Mouse (Mus musculus) left cerebral cortex, adult 18-20 months (tissue): ENCODE data around the gene Adamts13. TPM values are rescaled to one million over a fixed set of nuclear protein-coding genes. Genes with fewer than 3 reads are reported as not detected.

Experiments used
- DNase-seq, 2 experiments: peaks; one replicate each; pipeline ENCODE4 v3.0.0; 2021 to 2022; ENCODE audit warnings: low spot score in 2 of 2, mixed read lengths in 1 of 2
- total RNA-seq, 2 experiments: library from RNA; stranded (reverse); gene quantifications; 2 replicates each; pipeline ENCODE4 v1.2.3; 2021

The Adamts13 gene
- total RNA-seq, 2 experiments from 2014 or later, result 1.3 to 2.7 TPM

DNA sequence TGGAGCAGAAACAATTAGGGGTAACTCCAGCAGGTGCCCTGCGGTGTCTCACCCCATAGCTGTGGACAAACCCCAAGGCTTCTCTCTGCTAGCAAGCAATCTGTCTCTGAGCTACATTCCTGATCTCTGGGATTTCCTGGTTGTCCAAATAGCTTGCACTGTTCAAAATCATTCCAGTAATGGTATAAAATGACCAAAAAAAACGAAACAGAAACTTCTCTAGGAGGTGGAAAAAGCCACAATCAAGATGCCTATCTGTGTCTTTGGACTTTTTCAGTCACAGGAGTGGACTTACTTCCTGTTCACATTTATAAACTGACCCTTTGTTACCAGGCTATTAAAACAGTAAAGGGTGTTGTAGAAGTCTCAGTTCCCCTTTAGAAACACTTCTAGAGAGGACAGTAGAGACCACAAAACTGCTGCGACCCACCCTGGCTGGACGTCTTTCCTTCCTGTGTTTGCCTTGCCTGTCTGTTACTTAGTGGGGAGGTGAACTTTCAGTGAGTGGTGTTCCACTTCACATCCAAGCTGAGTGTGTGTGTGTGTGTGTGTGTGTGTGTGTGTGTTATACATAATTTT, 55.3 kb downstream of the Adamts13 start:
- DNase-seq, result no peak

DNA sequence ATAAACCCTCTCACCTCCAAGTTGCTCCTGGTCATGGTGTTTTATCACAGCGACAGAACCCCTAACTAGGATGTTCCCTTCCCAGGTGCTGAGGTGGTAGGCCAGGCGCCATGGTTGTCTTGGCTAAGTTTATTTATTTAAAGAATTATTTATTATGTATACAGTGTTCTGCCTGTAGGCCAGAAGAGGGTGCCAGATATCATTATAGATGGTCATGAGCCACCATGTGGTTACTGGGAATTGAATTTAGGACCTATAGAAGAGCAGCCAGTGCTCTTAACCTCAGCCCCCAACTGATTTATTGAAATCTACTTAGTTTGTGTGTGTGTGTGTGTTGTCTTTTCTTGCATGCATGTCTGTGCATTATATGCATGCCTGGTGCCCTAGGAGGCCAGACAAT, 59.1 kb downstream of the Adamts13 start:
- DNase-seq, result no peak

DNA sequence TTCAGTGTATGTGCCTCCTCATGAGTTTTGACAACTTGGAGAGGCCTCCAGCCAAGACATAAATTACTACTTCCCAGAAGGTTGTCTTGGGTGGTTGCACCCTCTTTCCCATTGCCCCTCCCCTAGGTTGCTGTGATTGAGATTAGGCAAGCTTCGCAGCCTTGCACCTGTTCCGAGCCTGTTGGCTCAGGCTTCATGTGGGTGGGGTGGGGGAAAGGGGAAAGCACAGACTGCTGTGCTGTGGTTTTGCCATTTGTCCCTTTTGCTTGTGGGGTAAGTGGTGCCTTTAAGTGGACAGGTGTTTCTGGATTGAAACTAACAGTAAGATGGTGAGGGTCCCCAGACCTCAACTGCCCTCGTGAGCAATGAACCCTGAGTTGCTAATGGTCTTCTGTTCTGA, 62.8 kb downstream of the Adamts13 start:
- no peak for DNase-seq

DNA sequence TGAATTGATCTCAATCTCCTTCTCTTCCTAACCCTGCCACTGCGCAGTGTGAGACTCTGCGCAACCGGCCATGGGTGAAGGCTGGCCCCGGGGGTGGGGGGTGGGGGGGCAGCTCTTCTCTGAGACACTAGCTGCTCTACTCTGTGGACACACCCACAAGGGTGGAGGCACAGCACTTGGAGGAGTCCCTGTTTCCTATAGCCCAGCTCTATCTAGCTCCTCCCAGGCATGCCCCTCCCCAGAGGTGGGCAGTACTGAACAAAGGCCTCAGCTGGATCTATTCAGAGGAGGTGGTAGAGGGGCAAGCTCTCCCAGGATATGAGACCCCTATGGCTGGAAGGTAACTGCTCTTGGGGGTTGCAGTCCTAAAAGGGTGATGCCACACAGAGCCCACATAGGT, 63.8 kb downstream of the Adamts13 start:
- no peak for DNase-seq

DNA sequence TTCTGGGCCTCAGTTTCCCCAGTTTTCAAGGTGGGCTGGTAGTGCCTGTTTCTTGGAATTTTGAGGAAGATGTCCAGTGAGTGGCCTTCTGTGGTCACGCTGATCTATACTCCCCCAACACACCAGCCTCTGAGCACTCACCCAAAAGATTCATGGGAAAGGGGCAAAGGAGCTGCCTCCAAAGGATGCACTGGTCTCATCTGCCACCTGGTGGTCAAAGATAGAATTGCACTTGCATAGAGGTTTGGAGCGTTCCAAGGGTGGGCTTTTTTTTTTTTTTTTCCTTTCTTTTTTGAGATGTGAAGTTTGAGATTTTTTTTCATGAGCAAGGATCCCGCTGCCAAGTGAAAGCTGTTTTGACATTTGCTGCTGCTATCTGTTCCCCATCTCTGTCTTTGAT, 65.4 kb downstream of the Adamts13 start:
- DNase-seq, result peak in 1 of 2 experiments; percentile 82

DNA sequence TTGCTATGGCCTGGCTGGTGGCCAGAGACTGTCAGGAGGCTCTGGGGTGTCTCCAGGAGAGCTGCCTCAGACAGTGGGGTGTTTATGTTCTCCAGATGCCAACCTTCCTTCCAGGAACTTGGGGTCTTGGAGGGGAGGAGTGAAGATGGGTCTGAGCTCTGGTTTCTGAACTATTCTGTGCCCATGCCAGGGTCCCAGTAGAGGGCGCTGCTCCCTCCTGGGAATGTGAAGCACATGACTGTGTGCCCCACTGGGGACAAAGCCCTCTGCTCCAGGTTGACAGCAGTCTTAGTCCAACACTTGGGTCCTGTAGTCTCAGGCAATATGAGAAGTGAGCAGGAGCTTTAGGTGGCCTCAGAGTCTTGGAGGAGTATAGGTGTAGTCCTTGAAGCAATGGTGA, 66.1 kb downstream of the Adamts13 start:
- no peak for DNase-seq

DNA sequence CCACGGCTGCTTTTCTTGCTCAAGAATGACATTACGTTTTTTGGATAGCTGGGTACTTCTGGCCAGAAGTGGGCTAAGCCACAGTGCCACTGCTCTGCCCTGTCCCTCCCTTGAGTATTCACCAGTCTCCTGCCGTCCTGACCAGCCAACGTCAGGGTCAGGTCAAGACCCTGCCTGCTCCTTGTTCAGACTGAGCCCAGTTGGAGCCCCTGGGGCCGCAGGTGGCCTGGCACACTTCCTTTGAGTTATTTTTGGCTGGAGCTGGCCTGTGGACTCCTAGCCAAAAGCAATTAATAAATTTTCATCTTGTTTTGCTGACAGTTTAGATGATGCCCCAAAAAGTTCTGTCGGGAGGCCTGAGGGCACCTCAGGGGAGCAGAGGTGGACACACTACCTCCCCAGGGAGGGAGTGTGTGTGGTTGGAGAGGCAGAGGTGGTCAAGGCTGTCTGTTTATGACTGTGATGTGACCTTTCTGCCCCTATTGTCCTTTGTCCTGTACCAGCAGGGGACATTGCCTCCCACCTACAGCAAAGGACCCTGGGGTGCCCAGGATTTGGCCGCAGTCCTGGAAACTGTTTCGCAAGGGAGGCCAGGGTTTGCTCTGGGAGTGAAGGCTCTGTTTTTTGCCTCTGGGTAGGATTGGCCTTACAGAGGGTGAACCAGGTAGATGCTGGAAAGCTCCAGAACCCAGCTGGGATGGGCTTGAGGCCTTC, 69.1 kb downstream of the Adamts13 start:
- DNase-seq, result no peak

DNA sequence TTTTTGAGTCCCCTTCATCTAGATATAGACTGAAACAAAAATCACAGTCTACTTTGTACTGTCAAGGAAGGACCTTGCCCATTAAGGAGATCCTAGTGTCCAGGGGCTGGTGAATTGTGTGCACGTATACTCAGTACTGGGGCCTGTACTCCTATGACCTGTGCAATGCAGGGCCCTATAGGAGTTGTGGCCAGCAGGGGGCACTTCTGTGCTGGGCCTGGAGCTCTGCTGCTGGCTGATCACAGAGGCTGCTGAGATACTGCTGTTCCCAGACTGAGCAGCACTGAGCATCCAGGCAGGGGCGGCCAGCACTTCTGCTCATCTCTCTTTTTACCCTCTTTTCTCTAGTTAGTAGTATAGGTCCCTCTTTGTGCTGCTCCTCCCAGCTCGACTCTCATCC, 70.2 kb downstream of the Adamts13 start:
- peak; percentile 89 to 96 for DNase-seq

DNA sequence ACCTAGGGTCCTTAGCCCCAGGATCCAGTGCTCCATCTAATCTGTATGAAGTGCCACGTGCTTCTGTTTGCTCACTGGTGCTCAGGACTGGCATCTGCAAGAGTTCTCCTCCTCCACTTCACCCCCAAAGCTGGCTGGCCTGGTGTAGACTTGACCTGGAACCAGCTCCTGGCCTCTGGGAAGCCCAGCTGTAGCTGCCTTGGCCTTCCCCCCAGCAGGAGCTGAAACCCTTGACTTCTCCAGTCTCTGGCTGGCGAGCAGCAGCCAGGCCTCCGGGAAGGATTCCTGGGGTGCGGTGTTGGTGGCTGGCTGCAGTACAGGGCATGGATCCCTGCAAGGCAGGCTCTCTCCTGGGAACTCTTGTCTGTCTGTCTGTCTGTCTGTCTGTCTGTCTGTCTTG, 71.0 kb downstream of the Adamts13 start:
- no peak for DNase-seq

DNA sequence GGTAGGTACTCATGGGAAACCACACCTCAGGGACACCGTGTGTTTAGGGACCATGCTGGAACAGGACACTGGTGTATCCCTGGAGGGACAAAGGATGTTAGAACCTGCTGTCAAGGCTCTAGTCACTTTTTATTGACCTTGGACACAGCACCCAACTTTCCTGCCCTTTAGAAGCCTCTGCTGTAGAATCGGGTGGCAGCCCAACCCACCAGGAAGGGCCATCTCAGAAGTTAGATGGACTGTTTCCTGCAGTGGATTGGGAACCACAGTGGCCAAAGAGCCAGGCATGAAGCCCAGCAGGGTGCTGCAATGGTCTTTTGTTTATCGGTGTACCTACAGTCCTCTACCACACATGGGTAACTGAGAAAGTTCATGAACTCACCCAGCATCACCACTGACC, 71.4 kb downstream of the Adamts13 start:
- no peak for DNase-seq

DNA sequence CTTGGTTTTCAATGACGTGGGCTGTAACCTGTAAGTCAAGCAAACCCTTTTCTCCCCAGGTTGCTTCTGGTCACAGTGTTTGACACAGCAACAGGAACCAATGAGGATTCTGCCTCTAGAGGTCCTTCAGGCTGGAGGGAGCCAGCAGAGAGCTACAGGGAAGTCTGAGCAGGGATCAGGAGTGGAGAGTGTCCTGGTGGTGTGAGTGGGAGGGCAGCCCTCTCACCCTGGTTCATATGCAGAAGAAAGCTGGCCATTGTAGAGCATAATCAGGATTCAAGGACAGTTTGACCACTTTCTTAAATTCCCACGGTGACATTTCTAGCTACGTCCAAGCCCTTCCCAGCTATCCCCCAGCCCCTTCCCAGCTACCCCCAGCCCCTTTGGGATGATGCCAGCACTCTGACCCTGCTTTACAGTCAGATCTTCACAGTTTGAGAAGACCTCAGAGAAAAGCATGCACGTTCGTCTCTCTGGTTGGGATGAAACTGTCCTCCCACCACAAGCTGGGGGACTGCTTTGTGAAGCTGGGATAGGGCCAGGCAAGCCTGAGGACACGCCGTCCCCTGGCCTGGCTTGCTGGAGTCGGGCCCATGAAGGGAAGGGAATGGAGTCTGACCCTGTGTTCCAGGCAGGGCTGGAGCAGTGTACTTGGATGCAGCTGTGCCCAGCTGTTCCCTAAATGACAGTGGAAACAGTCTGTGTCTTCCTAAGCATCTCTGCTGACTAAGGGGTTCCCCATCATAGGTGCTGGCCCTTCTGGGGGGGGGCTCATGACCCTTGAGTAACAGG, 73.0 kb downstream of the Adamts13 start:
- DNase-seq, result no peak

DNA sequence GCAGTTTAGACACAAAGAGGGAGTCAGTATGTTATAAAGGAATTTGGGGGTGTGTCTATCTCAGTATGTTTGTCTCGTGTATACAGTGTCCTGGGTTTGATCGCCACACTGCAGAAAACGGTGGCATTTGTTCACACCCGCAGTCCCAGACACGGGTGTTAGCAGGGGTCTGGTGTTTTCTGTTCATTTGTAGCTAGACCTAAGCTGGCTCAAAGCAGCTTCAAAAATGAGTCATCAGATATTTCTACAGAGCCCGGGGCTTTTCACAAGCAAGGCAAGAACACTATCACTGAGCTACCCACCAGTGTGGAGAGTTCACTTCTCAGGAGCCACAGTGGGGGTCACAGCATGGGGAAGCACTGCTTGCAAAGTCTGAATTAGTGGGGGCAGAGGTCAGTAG, 76.2 kb downstream of the Adamts13 start:
- DNase-seq, result no peak

DNA sequence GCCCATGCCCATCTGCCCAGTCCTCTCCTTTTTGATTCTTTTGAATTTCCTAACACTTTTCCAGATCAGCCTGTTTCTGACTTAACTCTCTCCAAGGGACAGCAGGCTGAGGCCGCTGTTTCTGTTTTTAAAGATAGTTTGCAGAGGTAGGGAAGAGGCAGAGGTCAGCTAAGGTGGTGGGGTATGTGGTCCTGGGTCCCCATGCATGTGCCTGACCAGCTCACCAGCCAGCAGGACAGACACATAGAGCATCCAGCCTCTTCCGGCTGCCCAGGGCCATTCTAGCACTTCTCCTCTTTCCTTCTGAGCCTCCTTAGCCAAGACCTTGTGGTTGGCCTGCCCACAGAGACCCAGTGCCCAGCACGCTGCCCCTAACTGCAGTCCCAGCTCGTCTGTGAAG, 85.0 kb downstream of the Adamts13 start:
- no peak for DNase-seq

DNA sequence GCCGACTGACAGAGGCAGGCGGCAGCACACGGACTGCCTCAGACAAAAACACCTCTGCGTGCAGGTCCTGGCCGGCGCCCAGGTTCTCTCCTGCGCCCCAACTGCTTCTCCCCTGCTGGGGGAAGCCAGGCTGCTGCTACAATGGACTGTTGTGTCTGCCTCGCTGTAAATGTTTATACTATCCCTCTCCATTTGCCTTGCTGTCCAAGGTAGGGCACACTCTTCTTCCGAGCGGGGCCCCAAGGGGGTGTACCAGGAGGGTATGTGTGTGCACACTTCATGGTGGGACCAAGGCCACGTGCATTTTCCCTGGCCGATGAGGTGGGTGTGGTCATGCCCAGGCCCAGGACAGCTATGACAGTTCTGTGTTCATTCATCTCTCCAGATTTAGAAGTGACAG, 85.5 kb downstream of the Adamts13 start:
- DNase-seq, result no peak

DNA sequence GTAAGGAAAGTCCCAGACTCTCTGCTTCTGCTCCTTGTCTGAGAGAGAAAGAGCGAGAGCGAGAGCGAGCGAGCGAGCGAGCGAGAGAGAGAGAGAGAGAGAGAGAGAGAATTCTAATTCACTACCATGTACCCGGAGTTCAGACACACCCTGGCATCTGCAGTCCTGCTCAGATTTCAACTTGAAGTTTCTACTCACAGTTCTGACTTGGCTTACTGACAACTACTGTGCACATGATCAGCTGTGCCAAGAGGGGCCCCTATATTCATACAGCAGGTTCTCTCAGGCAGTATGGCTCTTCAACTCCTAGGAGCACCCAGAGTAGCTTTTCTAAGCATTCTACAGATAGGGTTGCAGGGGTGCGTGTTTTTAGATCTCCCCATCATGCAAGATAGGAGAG, 86.0 kb downstream of the Adamts13 start:
- no peak for DNase-seq

Other genes starting within 250 kb of the Adamts13 start
- not detected for gene Abo, start 108.4 kb upstream of the Adamts13 start, total RNA-seq
- 10 to 100 TPM; 27.1 to 29.1 TPM for gene Surf6, start 70.5 kb upstream of the Adamts13 start, total RNA-seq
- gene Med22, start 62.7 kb upstream of the Adamts13 start, total RNA-seq, result 10 to 100 TPM; 42.5 to 49.2 TPM
- gene Rpl7a, start 62.7 kb upstream of the Adamts13 start, total RNA-seq, result 100 to 1,000 TPM; 228 to 233 TPM
- gene Surf2, start 57.0 kb upstream of the Adamts13 start, total RNA-seq, result 10 to 100 TPM; 35.3 to 39.9 TPM
- gene Surf1, start 56.9 kb upstream of the Adamts13 start, total RNA-seq, result 100 to 1,000 TPM; 106 to 118 TPM
- 10 to 100 TPM; 44.9 to 52.7 TPM for gene Surf4, start 39.5 kb upstream of the Adamts13 start, total RNA-seq
- gene Stkld1, start 39.4 kb upstream of the Adamts13 start, total RNA-seq, result not detected
- gene Rexo4, start 9.0 kb upstream of the Adamts13 start, total RNA-seq, result 10 to 100 TPM; 55.5 to 66.5 TPM
- gene Cacfd1, start 36.5 kb downstream of the Adamts13 start, total RNA-seq, result 10 to 100 TPM; 46.8 to 47.0 TPM
- gene Slc2a6, start 54.6 kb downstream of the Adamts13 start, total RNA-seq, result 10 to 100 TPM; 21.5 to 27.5 TPM
- under 1 TPM; 0.52 to 1.00 TPM for gene Mymk, start 98.8 kb downstream of the Adamts13 start, total RNA-seq
- gene Adamtsl2, start 106.0 kb downstream of the Adamts13 start, total RNA-seq, result 10 to 100 TPM; 15.5 to 21.8 TPM
- gene Fam163b, start 169.1 kb downstream of the Adamts13 start, total RNA-seq, result 100 to 1,000 TPM in 1 of 2 experiments, 10 to 100 TPM in 1; 98.9 to 107 TPM
- gene Dbh, start 191.8 kb downstream of the Adamts13 start, total RNA-seq, result under 1 TPM; 0.23 to 0.26 TPM